Mouse (Mus musculus): Measurements from ENCODE around the gene Cab39l. TPM values are rescaled to one million over a fixed set of nuclear protein-coding genes. Genes with fewer than 3 reads are reported as not detected.
A peak's percentile ranks its signal among the peaks of the same experiment; 100 is the strongest.
"Not testable (repeated sequence)": the region's sequence is repeated elsewhere in the genome, so short reads cannot be mapped to it uniquely, and the experiment has no call there.

Cab39l gene
- total RNA-seq (2021): 10 to 100 TPM; 34.8 to 41.6 TPM
- long read RNA-seq, experiment 1, transcript Cab39l-201 (11 exons, 3,037 nt): major isoform, 22 of 59 reads
- long read RNA-seq, experiment 1, partial matches to known transcripts: 29 of 59 reads
- long read RNA-seq, experiment 1, other reads (novel, unspliced or antisense): 7 of 59 reads
- long read RNA-seq, experiment 2, transcript Cab39l-201 (11 exons, 3,037 nt): major isoform, 10 of 46 reads
- long read RNA-seq, experiment 2, partial matches to known transcripts: 1 of 46 reads
- long read RNA-seq, experiment 2, other reads (novel, unspliced or antisense): 35 of 46 reads

DNA sequence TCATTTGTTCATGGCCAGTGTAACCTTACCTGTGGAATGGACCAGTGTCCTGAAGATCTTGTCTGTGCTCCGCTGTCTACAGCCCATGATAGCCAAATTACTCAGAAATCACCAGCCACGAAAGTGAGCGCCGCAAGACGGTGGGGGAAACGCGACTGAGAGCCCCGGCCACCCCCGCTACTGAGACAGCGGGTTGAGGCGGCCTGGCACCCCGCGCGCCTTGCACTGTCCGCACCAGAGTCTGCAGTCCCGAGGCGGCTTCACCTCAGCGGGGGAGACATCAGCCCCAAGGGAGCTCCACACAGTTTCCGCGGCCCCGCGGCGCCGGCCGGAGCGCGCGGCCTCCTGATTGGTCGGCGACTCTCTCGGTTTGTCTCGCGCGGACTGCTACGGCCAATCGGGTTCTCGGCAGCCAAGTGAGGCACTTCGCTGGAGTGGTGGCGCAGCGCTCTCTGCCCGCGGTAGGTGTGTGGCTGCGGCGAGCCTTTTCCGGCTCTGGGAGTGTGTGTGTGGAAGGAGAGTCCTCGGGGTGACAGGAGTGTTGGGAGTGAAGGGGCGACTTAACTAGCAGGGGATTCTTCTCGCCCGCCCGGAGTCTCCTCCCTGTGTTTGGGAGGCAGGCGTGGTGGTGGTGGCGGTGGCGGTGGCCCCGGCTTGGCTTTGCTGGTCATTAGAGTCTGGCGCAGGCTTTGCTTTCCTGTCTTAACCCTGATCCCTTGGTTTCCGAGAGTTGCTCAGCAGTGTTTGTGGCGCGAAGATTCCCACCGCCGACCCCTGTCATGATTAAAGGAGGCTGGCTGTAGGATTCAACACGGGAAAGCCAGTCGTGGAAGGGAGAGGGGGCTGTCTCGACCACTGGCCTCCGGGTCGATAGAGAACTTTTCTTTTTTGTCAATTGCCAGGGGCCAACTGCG lies at the start of gene Cab39l, which contains the start of gene Setdb2:
Gene Cab39l (plus strand): TSS at position 415 of the 914 bp plus-strand sequence.
Gene Setdb2 (minus strand): TSS at position 327 of the 914 bp plus-strand sequence.
- peak; percentile 97 for DNase-seq

DNA sequence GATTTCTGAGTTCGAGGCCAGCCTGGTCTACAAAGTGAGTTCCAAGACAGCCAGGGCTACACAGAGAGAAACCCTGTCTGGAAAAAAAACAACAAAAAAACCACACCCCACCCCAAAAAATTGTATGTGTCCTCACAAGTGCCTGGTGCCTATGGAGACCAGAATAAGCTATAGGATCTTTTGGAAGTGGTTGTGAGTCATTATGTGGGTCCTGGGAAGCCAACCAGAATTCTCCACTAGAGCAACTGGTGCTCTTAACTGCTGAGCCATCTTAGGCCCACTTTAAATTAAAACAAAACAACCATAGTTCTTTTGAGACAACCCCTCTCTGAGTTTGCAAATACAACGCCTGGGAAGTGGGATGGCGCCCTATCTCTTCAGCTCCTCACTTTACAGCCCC lies 45.5 kb upstream of the Cab39l start, which contains the start of gene Phf11c:
Gene Phf11c (minus strand): TSS at position 101 of the 400 bp plus-strand sequence.
- DNase-seq: no peak

DNA sequence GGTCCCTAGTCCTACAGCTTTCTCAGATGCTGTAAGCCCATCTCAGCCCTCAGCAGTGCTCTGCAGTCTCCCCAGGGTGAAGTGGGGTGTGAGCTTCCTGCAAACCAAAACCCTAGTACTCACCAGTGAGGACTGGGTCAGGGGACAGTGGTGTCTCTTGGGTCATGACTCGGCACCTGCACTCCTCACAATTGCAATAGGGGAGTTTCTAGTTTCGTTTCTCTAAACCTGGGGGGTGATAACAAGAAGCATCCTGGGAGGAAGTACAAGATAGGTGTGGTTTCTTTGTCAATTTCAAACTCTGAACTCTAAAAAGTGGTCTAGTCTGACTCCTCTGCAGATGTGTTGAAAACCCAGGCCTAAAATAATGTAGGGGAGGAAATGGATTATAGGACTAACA lies 43.8 kb upstream of the Cab39l start:
- no peak for DNase-seq

DNA sequence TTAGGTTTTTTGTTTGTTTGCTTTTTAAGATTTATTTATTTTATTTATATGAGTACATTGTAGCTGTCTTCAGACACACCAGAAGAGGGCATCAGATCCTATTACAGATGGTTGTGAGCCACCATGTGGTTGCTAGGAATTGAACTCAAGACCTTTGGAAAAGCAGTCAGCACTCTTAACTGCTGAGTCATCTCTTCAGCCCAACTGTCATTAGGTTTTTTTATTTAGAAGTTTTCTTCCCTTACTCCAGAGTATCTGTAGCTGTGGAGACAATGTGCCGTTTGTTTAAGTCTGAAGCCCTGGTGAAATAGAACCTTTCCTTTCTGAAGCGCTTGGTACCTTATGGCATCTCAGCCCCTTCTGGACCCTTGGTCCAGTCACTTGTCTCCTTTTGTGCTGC lies 25.8 kb upstream of the Cab39l start:
- DNase-seq: not testable (repeated sequence)

DNA sequence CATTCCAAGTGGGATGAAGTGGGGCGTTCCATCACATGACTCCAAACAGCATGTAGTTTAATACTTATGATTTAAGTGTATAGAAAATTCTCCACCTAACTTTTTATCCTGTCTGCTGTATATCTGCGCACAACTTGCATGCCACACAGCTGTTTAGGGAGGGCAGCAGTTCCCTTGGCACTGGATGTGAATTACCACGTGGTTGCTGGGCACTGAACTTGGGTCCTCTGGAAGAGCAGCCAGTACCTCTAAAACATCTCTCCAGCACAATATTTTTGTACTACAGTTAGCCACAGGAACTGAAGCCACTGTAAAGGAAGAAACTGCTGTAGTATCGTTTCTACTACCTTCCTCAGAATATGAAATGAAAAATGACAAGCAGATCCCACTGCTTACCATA lies 22.6 kb upstream of the Cab39l start:
- no peak for DNase-seq

DNA sequence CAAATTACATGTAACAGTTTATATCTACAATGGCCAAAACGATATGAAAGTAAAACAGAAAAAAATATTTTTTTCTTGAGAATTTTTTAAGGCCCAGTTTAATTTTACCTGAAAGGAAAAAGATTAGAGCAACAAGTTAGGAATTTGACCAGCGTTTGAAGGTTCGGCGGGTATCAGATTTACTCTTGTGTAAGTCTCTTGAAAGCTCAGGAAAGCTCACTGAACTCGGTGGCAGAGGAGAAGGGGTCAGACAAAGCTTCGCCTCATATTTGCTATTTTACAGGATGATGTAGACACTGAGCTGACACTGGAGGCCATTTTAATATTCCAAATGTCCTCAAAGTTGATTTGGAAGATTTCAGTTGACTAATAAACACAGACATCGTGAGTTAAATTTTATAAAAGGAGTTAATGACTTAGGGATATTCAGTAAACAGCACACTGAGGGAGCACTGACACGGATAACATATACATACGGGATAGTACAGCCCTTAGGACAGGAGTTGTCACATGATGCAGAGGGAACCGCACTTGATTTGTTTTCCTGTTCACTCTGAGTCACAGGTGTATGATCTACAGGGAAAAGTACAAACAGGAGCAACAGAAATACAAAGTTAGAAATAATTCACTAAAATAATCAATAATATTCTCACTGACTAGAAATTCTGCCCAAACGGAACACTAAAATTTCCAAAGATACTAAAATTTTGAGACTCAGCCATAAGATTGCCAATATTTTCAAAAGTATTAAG lies 17.7 kb upstream of the Cab39l start:
- DNase-seq: no peak

DNA sequence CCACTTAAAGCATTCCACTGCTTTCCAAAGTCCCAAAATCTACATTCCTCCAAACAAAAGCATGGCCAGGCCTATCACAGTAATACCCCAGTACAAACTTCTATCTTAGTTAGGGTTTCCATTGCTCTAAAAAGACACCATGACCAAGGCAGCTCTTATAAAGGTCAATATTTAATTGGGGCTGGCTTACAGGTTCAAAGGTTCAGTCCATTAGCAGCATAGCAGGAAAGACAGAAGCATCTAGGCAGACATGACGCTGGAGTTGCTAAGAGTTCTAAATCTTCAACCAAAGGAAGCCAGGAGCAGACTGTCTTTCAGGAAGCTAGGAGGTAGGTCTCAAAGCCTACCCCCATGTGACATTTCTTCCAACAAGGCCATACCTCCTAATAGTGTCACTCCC lies 10.2 kb upstream of the Cab39l start:
- DNase-seq: no peak

DNA sequence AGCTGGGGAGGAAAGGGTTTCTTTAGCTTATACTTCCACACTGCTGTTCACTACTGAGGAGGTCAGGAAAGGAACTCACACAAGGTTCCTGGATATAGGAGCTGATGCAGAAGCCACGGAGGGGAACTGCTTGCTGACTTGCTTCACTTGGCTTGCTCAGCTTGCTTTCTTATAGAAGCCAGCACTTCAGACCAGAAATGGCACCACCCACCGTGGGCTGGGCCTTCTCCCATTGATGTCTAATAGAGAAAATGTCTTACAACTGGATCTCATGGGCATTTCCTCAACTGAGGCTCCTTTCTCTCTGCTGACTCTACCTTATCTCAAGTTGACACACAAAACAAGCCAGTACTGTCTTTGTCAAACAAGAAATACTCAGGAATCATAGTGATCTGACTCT lies 6.9 kb upstream of the Cab39l start:
- DNase-seq: no peak

DNA sequence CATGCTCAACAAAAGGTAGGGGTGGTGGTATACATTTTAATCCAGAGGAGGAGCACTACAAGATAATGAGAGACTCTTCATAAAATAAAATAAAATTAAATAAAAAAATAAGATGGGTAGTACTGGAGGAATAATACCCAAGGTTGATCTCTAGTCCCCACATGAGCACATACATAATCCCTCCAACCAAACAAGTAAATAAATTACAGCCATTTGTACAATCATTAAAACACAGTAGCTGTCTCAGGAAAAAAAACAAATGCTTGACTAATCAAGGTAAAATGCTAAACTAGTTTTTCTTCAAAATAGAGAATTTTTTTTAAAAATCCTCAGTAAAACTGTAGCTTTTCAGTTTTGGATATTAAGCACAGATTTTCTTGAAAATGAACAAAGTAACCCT lies 5.6 kb upstream of the Cab39l start:
- no peak for DNase-seq

DNA sequence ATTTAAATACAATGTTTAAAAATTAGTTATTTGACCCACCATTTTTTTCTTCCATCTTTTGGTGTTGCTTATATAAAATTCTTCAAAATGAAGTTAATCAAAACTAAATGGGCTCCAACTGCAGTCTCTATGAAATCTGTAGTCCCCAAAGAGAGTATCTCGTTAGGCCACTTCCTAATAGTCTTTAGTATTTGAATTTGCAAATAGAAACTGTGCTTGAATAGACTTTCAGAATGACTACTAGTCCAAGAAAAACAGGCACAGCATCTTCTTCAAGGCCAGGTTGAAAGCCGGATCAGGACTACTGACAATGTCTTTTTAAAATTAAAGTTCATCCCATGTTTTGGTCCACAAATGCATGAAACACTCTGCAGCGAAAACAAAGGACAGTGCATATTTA lies 3.4 kb upstream of the Cab39l start:
- no peak for DNase-seq

DNA sequence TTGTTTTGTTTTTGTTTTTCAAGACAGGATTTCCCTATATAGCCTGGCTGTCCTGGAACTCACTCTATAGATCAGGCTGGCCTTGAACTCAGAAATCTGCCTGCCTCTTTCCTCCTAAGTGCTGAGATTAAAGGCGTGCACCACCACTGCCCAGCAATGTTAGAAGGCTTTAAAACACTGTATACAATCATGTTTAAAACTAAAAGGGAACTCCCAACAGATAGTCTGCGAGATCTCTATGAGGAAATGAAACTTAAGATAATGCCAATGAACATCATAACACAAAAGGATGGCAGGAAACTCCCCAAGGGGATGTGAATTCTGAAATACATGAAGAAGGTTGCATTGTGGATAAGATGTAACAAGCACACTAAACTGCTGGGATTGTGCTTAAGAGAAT lies 2.3 kb upstream of the Cab39l start:
- DNase-seq: no peak

DNA sequence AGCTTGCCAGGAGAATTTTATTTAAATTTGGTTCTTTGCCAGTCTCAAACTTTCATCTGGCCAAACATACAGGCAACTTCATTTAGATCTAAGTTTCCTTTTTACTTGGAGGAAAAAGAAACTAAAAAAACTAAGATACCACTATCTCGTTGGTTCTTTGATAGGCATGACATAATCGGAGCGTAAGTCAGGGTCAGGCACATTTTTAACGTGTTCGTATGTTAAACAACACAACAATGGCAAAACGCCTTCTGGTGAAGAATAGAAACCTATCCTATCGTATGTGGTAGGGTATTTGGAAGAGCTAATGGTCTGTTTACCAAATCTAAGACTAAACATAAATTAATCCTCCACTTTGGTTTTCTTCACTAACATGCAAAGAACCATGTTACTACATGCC lies 733 bp upstream of the Cab39l start:
- DNase-seq: no peak

DNA sequence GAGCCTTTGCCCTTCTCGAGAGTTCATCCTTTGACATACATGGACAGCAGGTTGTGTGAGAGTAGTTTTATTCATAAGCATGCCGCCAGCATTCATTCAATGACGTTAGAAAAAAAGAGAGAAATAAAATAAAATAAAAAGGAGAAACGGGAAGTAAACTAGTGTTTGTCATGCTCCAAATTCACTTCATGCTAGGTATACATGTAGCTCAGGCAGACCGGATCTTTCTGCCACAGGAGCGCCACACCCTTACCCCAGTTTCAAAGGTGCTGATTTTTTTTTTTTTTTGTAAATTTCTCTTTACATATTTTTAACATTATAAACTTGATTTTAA lies 667 bp downstream of the Cab39l start:
- no peak for DNase-seq

DNA sequence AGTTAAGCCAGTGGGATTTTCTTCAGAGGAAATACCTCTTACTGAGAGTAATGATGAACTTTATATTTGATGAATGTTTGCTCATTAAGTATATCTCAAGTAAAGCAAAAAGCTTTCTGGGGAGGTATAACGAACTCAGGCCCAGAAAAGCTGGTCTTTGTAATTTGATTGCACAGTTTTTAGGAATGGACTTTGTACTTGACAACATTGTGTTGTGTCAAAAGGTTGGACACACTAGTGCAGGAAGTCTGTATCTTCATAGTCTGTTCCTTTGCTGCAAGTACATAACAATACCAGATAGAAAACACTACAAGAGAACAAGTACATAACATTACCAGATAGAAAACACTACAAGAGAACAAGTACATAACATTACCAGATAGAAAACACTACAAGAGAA lies 4.6 kb downstream of the Cab39l start:
- DNase-seq: no peak

DNA sequence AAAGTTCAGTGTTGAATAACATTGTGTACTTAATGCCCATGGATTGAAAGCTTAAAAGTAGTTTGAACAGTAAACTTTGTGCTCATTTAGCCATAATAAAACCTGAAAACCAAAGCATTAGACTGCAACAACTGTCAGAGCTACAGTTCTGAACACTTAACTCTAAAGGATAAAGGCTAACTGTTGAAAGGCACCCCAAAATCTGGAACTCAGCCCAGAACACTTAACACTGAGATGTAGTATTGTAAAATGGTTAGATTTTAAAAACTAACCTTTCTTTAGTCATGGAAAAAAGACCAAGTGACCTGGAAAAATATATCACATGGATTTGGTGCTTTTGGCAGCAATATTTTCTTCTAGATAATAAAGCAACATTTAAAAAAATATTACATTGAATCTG lies 7.2 kb downstream of the Cab39l start:
- DNase-seq: no peak

DNA sequence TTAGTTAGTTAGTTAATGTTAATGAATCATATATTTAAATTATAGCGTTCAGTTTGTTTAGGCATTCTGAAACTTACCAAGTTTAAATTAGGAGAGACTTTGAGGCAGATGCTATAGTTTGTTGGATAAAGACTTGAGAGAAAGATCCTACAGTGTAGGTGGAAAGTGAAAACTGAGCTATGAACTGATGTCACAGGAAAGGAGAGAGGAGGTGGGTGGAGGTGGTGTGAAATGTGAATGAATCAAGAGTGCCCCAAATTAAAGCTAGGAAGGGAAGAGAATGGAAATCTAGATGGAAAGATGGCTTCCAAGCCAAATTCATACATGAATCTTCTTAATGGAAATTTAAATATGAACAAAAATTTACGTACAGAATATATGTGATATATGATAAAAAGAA lies 25.7 kb downstream of the Cab39l start:
- DNase-seq: no peak

DNA sequence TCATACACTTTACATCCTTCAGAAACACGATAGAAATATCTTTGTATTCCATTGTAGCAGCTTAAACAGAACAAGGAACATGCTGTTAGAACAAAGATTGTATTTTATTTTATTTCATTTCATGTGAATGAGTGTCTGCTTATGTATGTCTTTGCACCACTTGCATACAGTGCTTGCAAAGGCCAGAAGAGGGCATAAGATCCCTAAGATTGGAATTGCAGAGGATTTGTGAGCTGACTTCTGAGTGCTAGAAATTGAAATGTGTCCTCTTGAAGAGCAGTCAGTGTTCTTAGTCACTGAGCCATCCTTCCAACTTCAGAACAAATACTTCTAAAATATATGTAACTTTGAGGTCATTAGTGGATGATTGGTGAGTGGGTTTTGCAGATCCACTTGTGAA lies 27.0 kb downstream of the Cab39l start:
- peak; percentile 28 for DNase-seq

DNA sequence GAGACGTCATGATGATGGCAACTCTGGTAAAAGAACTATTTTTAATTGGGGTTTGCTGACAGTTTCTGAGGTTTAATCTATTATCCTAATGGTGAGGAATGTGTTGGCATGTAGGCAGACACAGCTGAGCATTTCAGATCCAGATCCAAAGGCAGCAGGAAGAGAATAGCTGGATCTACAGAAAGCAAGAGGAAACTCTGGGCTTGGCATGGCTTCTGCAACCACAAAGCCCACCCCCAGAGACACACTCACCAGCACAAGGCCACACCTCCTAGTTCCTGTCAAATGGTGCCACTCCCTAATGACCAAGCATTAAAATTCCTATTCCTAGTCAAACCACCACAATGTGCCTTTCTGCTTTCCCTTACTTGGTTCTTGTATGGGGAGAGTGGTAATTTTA lies 30.0 kb downstream of the Cab39l start:
- DNase-seq: no peak

DNA sequence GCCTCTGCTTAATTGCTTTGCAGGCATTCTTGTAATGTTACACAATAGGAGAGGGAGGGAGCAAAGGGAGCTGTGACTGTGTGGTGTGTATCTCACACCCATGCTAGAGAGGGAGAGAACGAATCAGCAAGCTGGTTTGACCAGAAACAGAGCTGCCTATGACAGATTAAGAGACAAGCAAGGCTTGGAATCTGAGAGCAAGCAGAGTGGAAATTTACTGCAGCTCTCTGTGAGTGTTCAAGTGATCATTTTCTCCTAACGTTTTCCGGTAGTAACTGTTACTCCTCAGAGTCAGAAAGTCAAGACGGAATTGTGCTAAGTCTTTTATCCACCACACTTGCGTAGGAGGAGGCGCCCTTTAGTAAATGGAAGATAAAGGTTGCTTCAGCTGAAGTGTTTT lies 37.9 kb downstream of the Cab39l start:
- peak; percentile 18 for DNase-seq

DNA sequence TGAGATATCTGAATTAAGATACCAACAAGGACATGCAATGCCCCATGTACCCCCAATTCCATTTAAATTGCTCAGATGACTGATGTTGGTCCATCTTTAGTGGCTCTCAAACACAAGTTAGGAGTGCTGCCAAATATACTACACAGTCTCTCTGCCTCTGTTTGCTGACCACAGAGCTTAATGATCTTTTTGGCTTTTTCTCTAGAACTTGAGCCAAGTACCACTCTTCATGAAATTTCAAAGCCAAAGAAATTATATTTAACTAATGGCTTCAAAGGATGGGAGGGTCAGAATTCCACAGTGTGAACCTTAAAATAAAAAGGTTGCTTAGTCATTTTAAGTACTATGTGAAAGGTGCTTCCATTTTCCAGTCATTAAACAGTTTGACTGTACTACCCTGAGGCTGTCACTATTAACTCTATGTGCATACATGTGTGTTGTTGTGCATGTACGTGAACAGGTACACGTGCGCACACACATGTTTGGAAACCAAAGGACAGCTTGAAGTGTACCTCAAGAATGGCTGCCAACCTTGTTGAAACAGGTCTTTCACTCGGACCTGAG lies 44.6 kb downstream of the Cab39l start:
- no peak for DNase-seq

DNA sequence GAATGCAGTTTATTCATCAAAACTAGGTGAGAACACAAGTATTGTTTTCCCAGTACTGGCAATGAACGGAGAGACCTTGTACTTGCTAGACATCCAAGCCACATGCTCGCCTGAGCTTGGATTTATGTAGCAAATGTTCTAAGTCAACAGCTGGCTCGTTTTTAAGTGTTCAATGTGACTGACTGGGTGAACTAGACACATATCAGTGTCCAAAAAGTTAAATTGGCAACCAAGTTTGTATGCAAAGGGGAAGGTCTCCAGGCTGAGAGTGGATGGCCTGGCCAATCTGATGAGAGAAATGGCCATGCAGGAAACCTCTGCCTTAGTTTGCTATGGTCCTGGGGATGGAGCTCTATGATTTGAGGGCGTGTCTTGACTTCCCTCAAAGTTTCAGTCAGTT lies 51.6 kb downstream of the Cab39l start:
- no peak for DNase-seq

DNA sequence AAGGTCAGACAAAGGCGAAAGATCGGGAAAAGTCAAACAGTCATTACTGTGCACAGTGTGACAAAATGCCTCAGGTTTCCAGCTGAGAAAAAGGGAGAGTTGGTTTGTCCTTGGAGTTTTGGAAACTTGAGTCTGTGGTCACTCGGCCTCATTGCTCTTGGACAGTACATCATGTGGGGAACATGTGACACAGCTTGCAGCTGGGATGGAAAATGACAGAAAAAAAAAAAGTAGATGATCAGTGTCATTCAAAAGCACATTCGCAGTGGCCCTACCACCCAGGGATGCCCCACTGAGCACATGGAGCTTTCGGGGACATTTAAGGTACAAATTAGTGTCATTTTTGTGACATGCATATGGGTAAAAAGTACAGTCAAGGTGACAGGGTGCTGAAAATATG lies 57.2 kb downstream of the Cab39l start:
- no peak for DNase-seq

DNA sequence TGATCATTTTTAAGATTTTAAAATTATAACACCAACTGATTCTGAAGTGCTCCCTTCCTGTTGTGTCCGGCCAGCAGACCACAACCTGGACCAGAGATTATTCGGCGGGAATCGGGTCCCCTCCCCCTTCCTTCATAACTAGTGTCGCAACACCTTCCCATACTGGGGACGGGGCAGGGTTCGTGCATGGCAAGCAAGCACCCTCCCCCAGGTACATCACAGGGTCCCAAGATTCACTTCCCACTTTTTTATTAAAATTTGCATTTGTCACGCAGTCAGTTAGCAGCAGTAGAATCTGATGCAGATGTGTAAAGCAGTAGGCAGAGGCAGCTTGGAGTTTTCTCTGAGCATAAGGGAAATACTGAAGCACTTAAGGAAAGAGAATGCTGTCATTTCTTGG lies 64.1 kb downstream of the Cab39l start:
- no peak for DNase-seq
